Mouse (Mus musculus): Measurements from ENCODE around the gene Mrnip. TPM values are rescaled to one million over a fixed set of nuclear protein-coding genes. Genes with fewer than 3 reads are reported as not detected.

Gene Mrnip
- polyA plus RNA-seq, 1 experiment from 2014 or later = 23.1 TPM

- no peak for DNase-seq (ENCODE audit: low spot score)
- H3K36me3 ChIP-seq = peaks cover 10% of the 10 kb centered on the region
These were observed 38.0 kb downstream of the Mrnip start for GRCm38 (mm10) chr11:50212060-50212739.

GRCm38 (mm10) chr11:50212848-50213758, 38.9 kb downstream of the Mrnip start:
- no peak for DNase-seq (ENCODE audit: low spot score)
- Histone ChIP-seq H3K27me3 (ENCODE audit: insufficient read depth, poor library complexity, severe bottlenecking) (no peaks in the 10 kb centered on the region), H3K27ac (peak overlapping the region; percentile 46; the same call in 1 of the 2 replicates), H3K9me3 (no peaks in the 10 kb centered on the region), H3K36me3 (peaks cover 1% of the 10 kb centered on the region; the same call in 1 of the 2 replicates), H3K4me1 (replicated peaks) (peaks cover 50% of the 10 kb centered on the region), H3K4me3 (no peak overlapping the region)
- 68% methylated on average over 11 of the region's 11 CpGs for WGBS

More at GRCm38 (mm10) chr11:50212060-50212739, 38.0 kb downstream of the Mrnip start:
- peaks cover 44% of the 10 kb centered on the region for H3K4me1 ChIP-seq (replicated peaks)
- 75% methylated on average over 3 of the region's 3 CpGs for WGBS
- H3K27me3 ChIP-seq (ENCODE audit: insufficient read depth, poor library complexity, severe bottlenecking) = no peaks in the 10 kb centered on the region
- no peak overlapping the region for H3K4me3 ChIP-seq
- H3K9me3 ChIP-seq = no peaks in the 10 kb centered on the region
- H3K27ac ChIP-seq = no peak overlapping the region

- H3K4me1 ChIP-seq (replicated peaks) = peaks cover 42% of the 10 kb centered on the region
- H3K27ac ChIP-seq = no peak overlapping the region
- H3K27me3 ChIP-seq (ENCODE audit: insufficient read depth, poor library complexity, severe bottlenecking) = no peaks in the 10 kb centered on the region
- 91% methylated on average over 6 of the region's 6 CpGs for WGBS
- H3K36me3 ChIP-seq = no peaks in the 10 kb centered on the region
- no peak for DNase-seq (ENCODE audit: low spot score)
- H3K4me3 ChIP-seq = no peak overlapping the region
- H3K9me3 ChIP-seq = no peaks in the 10 kb centered on the region
These were observed 40.4 kb downstream of the Mrnip start for GRCm38 (mm10) chr11:50214631-50215030.

GRCm38 (mm10) chr11:50215633-50216032, 41.4 kb downstream of the Mrnip start:
- Histone ChIP-seq H3K4me3 (no peak overlapping the region), H3K9me3 (no peaks in the 10 kb centered on the region), H3K4me1 (replicated peaks) (peaks cover 40% of the 10 kb centered on the region), H3K27me3 (ENCODE audit: insufficient read depth, poor library complexity, severe bottlenecking) (no peaks in the 10 kb centered on the region), H3K36me3 (no peaks in the 10 kb centered on the region), H3K27ac (no peak overlapping the region)
- DNase-seq (ENCODE audit: low spot score) = no peak
- WGBS = 20% methylated on average over 9 of the region's 9 CpGs

GRCm38 (mm10) chr11:50216724-50217366, 42.6 kb downstream of the Mrnip start:
- Histone ChIP-seq H3K27ac (no peak overlapping the region), H3K4me1 (replicated peaks) (peaks cover 31% of the 10 kb centered on the region), H3K9me3 (no peaks in the 10 kb centered on the region), H3K4me3 (no peak overlapping the region), H3K27me3 (ENCODE audit: insufficient read depth, poor library complexity, severe bottlenecking) (no peaks in the 10 kb centered on the region), H3K36me3 (no peaks in the 10 kb centered on the region)
- no peak for DNase-seq (ENCODE audit: low spot score)
- WGBS = 75% methylated on average over 4 of the region's 4 CpGs

- H3K36me3 ChIP-seq = no peaks in the 10 kb centered on the region
- WGBS = 60% methylated on average over 4 of the region's 4 CpGs
- H3K4me1 ChIP-seq (replicated peaks) = peaks cover 30% of the 10 kb centered on the region
These were observed 43.6 kb downstream of the Mrnip start for GRCm38 (mm10) chr11:50217811-50218210.

GRCm38 (mm10) chr11:50219833-50220232, 45.6 kb downstream of the Mrnip start:
- H3K4me3 ChIP-seq = no peak overlapping the region
- H3K36me3 ChIP-seq = no peaks in the 10 kb centered on the region
- H3K27me3 ChIP-seq (ENCODE audit: insufficient read depth, poor library complexity, severe bottlenecking) = peaks cover 18% of the 10 kb centered on the region
- H3K9me3 ChIP-seq = no peaks in the 10 kb centered on the region
- no peak overlapping the region for H3K27ac ChIP-seq
- WGBS = 61% methylated on average over 2 of the region's 2 CpGs
- DNase-seq (ENCODE audit: low spot score) = no peak
- H3K4me1 ChIP-seq (replicated peaks) = peaks cover 41% of the 10 kb centered on the region

More at GRCm38 (mm10) chr11:50217811-50218210, 43.6 kb downstream of the Mrnip start:
- Histone ChIP-seq H3K27me3 (ENCODE audit: insufficient read depth, poor library complexity, severe bottlenecking) (peaks cover 5% of the 10 kb centered on the region), H3K9me3 (no peaks in the 10 kb centered on the region), H3K4me3 (no peak overlapping the region), H3K27ac (0 out of 2 replicates have a peak overlapping the region, but pooled peaks have one; percentile 40)
- no peak for DNase-seq (ENCODE audit: low spot score)

- 57% methylated on average over 7 of the region's 7 CpGs for WGBS
- Histone ChIP-seq H3K9me3 (no peaks in the 10 kb centered on the region), H3K36me3 (no peaks in the 10 kb centered on the region), H3K4me3 (no peak overlapping the region), H3K27me3 (ENCODE audit: insufficient read depth, poor library complexity, severe bottlenecking) (peaks cover 29% of the 10 kb centered on the region), H3K27ac (no peak overlapping the region), H3K4me1 (replicated peaks) (peaks cover 48% of the 10 kb centered on the region)
- DNase-seq (ENCODE audit: low spot score) = no peak
These were observed 48.5 kb downstream of the Mrnip start for GRCm38 (mm10) chr11:50222559-50223276.

GRCm38 (mm10) chr11:50223783-50224662, 49.8 kb downstream of the Mrnip start:
- H3K9me3 ChIP-seq = no peaks in the 10 kb centered on the region
- peak overlapping the region; percentile 96 for H3K27ac ChIP-seq
- WGBS = 9% methylated on average over 17 of the region's 17 CpGs
- H3K4me3 ChIP-seq = peak overlapping the region; percentile 91
- no peaks in the 10 kb centered on the region for H3K36me3 ChIP-seq
- peaks cover 57% of the 10 kb centered on the region for H3K4me1 ChIP-seq (replicated peaks)
- peaks cover 29% of the 10 kb centered on the region for H3K27me3 ChIP-seq (ENCODE audit: insufficient read depth, poor library complexity, severe bottlenecking)
- no peak for DNase-seq (ENCODE audit: low spot score)

- peak; percentile 82 for DNase-seq (ENCODE audit: low spot score)
- Histone ChIP-seq H3K4me3 (peak overlapping the region; percentile 91), H3K9me3 (no peaks in the 10 kb centered on the region), H3K4me1 (replicated peaks) (peaks cover 66% of the 10 kb centered on the region), H3K27ac (peak overlapping the region; percentile 96), H3K36me3 (no peaks in the 10 kb centered on the region), H3K27me3 (ENCODE audit: insufficient read depth, poor library complexity, severe bottlenecking) (peaks cover 37% of the 10 kb centered on the region)
- WGBS = under 1% methylated on average over 70 of the region's 70 CpGs
These were observed 50.7 kb downstream of the Mrnip start for GRCm38 (mm10) chr11:50224671-50225530.
